Mouse (Mus musculus) thymus, adult 18-20 months (tissue): ENCODE results near the gene Ssbp3.

Experiments
- DNase-seq, 2 experiments: peaks; one replicate each; pipeline ENCODE4 v3.0.0; 2022; ENCODE audit warnings: mixed read lengths in 2 of 2

Ssbp3 gene

GRCm38 (mm10) chr4:106907701-106908425 lies 2.6 kb upstream of the Ssbp3 start:
- peak; percentile 22 to 44 for DNase-seq

- peak; percentile 36 to 69 for DNase-seq
Observed at GRCm38 (mm10) chr4:106908426-106908809, 2.1 kb upstream of the Ssbp3 start.

GRCm38 (mm10) chr4:106908950-106909751 lies 1.4 kb upstream of the Ssbp3 start:
- peak; percentile 31 to 65 for DNase-seq

- peak in 1 of 2 experiments; percentile 30 for DNase-seq
Observed at GRCm38 (mm10) chr4:106909797-106910196, 704 bp upstream of the Ssbp3 start.

- peak; percentile 89 to 91 for DNase-seq
Observed at GRCm38 (mm10) chr4:106911246-106911801, 823 bp downstream of the Ssbp3 start.

- DNase-seq, result peak; percentile 30
Observed at GRCm38 (mm10) chr4:106911951-106912688, 1.6 kb downstream of the Ssbp3 start.

- DNase-seq, result no peak
Observed at GRCm38 (mm10) chr4:106912689-106913041, 2.2 kb downstream of the Ssbp3 start.

GRCm38 (mm10) chr4:106913411-106914049 lies 3.0 kb downstream of the Ssbp3 start:
- no peak for DNase-seq

GRCm38 (mm10) chr4:106915265-106915664 lies 4.8 kb downstream of the Ssbp3 start:
- no peak for DNase-seq

GRCm38 (mm10) chr4:106918263-106918662 lies 7.8 kb downstream of the Ssbp3 start:
- DNase-seq, result no peak

GRCm38 (mm10) chr4:106920119-106920518 lies 9.6 kb downstream of the Ssbp3 start:
- no peak for DNase-seq

- DNase-seq, result no peak
Observed at GRCm38 (mm10) chr4:106921375-106922336, 11.2 kb downstream of the Ssbp3 start.

- no peak for DNase-seq
Observed at GRCm38 (mm10) chr4:106922919-106923318, 12.4 kb downstream of the Ssbp3 start.

GRCm38 (mm10) chr4:106924175-106924574 lies 13.7 kb downstream of the Ssbp3 start:
- no peak for DNase-seq

- DNase-seq, result no peak
Observed at GRCm38 (mm10) chr4:106924888-106925287, 14.4 kb downstream of the Ssbp3 start.

- DNase-seq, result no peak
Observed at GRCm38 (mm10) chr4:106926401-106926800, 15.9 kb downstream of the Ssbp3 start.

- DNase-seq, result no peak
Observed at GRCm38 (mm10) chr4:106927034-106927433, 16.5 kb downstream of the Ssbp3 start.

GRCm38 (mm10) chr4:106928961-106929360 lies 18.5 kb downstream of the Ssbp3 start:
- no peak for DNase-seq

GRCm38 (mm10) chr4:106932583-106932982 lies 22.1 kb downstream of the Ssbp3 start:
- no peak for DNase-seq

- no peak for DNase-seq
Observed at GRCm38 (mm10) chr4:106933813-106934482, 23.4 kb downstream of the Ssbp3 start.
